Mouse (Mus musculus): ENCODE measurements around the gene Elmo1.

The Elmo1 gene

DNA sequence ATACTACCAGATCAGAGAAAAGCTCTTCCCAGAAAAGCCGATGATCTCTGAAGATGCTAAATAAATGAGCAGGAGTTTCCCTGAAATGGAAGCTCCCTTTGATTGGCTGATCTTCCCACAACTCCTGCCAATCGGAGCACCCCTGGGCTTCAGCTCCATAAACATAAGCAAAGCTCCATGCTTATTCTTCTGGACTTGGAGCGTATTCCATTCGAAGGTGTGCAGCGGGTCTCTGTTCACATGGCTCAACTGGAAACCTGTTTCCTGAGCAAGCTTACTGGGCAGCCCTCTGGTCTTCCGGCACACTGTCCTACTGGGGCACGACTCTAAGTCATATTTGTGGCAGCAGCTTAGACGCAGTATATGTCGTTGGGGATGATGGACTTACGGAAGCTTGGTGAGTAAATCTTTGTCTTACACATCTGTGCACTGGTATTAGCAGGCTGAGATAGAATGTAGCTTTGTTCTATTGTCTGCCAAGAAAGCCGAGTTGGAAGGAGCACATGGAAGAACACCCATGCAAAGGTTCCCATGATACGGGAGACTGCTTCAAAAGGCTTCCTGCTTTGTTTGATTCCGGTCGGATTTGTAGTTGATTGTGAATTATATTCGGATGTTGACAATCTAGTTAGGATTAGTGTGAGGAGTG, 382.6 kb downstream of the Elmo1 start:
- no peak for DNase-seq (ENCODE audit: low spot score)

DNA sequence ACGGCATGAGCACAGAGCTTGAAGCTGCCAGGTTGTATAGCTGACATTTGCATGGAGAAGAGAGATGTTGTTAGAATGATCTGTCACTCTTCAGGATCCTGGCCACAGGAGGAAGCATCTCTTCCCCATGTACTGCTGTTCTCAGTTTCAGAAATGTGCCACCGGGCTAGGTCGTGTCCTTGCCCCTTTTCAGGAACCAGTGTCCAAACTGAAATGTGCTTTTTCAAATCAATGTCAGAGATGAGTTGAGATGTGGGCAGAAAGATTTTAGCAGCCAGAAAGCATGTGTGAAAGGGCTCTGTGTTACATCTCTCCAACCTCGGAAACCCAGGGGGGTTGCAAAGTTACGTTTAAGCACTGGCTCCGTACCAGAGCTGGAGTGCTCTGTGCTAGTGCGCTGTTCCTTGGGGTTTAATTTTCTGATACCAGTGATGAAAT, 383.3 kb downstream of the Elmo1 start:
- DNase-seq (ENCODE audit: low spot score): no peak

DNA sequence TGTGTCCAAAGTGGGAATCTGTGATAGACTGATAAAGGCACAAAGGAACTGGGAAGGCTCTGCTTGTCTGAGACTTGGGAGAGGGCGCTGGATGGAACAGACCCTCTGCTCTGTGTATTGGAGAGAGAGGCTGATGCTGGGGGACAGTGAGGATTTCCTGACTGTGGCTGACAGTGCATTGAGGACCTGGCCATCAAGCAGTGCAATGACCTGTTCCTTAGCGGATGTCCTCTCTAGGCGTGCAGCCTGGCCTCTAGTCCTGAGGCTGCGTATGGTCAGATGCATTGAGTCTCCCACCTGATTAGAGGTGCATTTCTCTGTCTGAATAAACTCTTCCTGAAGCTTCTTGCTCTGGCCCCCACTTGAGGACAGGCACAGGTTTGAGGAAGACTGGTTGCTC, 384.2 kb downstream of the Elmo1 start:
- no peak for DNase-seq (ENCODE audit: low spot score)

DNA sequence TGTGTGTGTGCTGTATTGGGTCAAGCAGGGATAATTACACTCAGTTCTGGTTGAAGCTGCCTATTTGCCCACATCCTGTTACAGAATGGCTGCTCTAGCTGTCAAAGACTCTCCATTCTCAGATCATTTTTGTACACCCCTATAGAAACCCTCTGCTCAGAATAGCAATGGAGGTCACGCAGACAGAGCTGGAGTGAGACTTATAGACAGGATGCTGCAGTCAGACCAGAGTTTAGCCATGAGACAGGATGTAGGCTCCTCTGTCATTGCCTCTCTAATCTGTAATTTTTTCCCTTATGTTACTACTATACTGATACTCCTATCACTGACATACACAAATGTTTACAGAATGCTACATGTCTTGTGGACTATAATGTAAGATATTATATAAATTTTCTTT, 391.4 kb downstream of the Elmo1 start:
- DNase-seq (ENCODE audit: low spot score): no peak

DNA sequence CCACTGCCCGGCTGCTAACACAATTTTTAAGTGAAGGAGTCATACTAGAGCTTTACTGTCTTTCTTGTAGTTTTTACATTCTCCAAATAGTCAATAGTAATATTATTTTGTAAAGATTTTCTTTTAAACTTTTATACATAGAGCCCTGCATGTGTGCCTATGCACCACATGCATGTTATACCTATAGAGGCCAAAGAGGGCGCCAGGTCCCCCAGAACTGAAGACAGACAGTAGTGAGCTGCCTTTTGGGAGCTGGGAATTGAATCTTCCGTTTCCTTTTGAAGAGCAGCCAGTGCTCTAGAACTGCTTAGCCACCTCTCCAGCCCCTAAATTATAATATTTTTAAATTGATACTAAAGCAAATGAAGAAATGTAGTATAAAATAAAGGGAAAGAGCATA, 398.7 kb downstream of the Elmo1 start:
- DNase-seq (ENCODE audit: low spot score): no peak

DNA sequence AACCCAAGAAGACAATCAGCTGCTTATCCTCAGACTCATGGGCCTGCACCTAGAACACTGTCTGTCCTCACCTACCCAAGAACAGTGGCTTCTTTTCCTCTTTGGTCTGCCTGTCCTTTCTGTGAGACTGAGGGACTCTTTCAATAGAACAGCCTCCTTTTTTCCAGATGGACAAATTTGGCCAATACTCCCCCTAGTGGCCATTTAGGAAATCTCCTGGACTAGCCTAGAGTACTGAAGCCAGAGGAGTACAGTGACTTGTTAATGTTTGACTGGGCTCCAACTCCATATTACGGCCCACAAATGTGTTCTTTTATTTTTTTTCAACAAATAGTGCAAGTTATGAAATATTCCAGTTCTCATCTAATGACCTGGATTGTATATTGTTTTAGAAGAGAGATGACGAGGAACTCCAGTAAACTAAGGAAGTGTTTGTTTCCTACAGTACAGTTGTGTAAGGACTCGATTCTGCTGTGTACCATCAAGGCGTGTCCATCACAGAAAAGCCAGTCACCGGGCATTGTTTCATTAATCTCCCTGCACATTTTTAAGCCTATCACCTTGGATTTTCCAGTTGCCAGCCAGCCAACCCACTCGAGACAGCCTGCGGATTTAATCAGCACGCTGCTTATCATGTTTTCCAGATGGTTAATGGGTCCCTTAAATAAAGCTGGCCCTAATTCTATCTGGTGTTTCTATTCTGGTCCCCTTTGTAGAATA, 399.5 kb downstream of the Elmo1 start:
- DNase-seq (ENCODE audit: low spot score): no peak

DNA sequence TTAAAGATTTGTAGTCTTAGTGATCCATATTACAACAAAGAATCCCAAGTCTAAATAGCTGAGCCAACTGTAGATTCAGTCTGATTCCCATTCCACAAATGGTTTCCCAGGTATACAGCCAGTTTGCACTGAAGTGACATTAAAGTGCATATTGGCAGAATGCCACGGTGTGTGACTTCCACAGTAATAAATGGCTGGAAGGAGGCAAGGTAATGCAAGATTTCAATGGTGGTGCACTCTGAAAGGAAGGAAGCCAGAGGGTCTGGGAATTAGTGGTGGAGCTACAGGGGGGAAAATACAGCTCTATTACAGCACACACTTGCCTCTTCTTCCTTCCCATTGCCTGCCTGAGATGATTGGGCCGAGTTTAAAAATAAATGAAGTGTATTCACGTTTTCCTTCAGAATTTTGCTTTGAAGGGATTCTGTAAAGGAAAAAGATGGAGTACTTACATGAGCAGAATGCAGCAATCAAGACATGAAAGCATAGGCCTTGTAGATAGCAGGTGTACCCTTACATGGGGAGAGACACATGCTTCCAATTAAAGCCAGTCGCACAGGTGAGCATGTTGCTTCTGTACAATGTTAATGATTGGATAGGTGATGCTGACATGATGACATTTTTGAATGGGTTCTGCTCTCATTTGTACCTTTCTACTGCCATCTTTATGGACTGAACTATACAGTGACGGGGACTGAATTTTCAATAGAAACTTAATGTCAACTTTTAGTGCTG, 400.6 kb downstream of the Elmo1 start:
- no peak for DNase-seq (ENCODE audit: low spot score)

DNA sequence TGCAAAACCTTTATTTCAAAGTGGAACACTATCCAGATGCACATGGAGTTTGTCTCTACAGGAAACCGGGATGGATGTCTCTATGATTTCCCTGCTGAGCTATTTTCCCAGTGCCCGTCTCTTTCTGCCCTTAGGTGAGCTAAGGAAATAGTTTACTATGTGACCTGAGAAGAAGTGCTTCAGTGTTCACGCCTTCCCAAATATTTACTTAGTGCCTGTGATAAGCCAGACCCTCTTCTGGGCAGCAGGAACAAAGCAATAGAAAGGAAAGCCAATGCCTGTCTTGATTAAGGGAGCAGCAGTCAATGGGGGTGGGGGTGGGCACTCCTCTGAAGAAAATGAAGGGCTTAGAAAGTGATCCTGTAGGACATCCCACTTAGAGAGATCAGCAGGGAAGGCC, 401.3 kb downstream of the Elmo1 start:
- no peak for DNase-seq (ENCODE audit: low spot score)

DNA sequence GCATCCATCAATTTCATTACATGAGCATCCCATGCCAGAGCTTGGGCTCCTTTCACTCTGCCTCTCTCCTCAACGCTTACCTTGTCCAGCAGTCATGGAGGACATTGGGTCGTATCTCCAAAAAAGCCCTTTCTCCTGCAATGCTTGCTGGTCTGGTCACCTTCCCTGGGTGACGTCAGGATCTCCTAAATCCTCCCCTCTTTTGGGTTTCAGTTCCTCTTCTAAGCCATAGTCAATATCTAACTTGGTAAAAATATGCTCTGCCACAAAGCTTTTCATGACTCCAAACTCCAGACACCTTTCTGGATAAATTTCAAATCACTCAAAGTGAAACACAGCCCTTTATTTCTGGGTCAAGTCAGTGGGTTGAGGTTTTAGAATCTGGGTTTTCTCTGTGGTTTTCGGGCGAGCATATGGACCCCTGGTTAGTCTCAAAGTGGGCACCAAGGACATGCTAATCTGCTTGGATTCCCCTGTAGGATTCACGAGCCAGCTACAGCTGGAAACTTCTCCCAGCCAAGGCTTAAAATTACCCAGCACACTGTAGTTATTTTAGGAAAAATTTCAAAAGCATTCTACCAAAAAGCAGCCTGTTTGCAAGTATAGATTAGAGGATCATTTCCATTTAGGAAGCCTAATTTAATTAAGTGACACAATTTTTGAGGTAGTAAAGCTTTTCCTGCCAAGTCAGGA, 403.8 kb downstream of the Elmo1 start:
- no peak for DNase-seq (ENCODE audit: low spot score)

DNA sequence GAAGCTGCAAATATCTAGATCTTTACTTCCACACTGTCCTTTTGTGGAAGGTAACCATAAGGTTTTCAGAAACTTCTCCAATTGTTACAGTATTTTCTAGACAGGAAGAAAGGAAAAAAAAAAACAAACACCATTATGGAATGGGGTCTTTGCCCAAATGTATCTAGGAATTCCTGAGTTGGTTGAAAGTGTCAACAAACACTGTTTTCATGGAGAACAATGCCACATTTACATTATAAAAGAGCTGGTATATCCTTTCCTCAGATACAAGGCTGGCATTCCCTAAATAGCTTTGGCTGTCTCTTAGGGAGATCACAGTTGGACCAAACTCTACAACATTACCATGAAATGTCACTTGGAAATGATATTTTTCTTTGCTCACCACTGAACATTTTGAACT, 411.5 kb downstream of the Elmo1 start:
- DNase-seq (ENCODE audit: low spot score): no peak

DNA sequence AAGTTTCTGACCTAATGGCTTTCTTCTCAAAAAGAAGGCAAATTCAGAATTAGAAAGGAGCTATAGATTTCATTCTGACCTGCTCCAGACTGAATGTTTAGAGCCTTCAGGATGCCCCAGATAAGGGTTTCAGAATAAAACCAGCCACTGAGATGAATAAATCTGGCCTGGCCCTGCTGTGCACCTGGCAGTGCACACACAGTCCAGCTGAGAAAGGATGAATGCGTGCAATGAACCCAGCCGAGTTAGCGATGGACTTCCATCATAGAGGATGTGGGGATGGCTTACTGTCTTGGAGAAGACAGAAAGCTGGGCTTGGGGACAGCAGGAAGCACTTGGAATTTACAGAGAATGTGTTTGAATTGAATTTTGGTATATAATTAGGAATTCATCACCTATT, 413.0 kb downstream of the Elmo1 start:
- no peak for DNase-seq (ENCODE audit: low spot score)

DNA sequence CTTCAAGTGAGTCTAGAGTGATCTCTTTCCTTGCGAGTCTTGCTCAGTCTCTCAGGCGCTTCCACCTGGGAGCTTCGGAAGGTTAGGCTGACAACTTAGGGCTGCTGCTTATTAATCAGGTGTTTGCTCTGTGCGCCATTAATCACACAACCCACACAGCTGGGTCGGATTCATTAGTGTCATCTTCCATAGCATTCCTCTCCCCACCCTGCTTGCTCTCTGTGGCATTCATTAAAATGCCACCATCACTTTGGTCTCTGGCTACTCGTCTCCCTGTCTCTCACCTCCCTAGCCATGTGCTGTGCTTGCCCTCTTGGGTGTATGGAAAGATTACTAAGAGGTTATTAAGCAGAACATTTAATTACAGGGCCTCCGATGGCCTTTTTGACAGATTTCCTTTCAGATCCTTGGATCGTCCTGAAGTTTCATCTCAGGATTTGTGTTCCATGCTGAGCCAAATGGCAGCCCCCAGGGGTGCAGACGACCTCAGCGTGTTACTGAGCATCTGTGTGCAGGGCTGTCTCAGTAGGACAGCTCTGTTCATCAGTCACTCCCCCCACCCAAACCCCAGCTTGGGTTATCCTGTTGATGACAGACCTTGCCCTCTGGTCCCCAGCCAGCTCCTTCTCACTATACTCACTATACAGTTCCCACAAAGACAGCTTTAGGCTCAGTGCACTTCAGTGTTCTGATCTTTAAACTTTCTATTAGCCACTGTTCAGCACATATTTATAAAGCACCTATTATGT, 417.2 kb downstream of the Elmo1 start:
- no peak for DNase-seq (ENCODE audit: low spot score)

DNA sequence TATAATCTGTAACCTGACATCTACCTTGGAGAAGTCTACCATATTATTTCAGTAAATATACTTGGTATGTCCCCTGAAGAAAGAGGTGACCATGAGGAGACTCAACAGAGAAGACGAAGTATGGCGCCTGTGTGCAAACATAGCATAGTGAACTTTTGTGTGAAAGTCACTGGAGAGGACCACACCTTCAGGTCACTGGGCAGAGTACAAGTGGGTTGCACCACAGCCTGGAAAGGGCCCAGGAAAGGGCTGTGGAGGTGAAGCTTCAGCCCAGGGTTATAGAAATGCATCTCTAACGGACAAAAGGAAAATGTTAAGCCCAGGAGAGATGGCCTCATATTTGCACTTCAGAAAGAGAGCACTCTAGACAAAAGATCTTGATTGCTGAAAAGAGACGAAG, 420.6 kb downstream of the Elmo1 start:
- no peak for DNase-seq (ENCODE audit: low spot score)

DNA sequence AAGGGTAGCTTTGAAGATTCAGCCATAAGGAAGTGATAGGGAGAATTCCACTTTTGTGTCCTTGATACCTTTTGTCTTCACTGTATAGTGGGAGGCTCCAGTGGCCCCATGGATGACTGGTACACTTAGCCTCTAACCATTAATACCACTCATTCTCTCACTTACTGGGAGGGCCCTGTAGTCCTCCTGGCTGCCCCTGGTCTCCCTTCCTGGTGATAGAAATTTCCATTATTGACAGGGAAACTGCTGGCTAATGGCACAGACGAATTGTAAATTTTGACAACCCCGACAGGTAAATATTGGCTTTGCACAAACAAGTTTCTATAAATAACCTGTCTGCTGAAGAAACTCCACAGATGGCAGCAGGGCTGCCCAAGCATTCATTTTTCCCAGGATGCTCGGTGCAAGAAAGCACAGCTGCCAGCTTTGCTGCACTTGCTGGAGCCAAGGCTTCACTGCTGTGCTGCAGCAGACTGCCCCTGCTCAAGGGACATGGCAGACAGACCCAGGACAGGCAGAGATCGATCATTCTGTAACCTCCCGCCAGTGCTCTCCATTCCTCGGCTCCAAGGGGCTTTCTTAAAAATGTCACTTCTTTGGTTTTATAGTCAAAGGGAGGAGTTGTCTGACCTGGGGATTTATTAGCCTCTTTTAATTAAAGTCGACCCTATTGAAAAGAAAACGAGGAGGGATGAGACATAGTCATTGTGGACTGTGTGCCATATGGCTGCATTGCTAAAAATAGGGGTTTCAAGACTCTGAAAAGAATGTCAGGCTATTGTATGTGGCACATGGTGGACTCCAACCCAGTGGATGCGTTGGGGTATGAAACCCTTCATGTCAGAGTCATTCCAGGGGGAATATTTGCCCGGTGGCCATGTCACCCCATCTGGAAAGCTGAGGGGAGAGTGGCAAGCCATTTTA, 422.2 kb downstream of the Elmo1 start:
- no peak for DNase-seq (ENCODE audit: low spot score)

DNA sequence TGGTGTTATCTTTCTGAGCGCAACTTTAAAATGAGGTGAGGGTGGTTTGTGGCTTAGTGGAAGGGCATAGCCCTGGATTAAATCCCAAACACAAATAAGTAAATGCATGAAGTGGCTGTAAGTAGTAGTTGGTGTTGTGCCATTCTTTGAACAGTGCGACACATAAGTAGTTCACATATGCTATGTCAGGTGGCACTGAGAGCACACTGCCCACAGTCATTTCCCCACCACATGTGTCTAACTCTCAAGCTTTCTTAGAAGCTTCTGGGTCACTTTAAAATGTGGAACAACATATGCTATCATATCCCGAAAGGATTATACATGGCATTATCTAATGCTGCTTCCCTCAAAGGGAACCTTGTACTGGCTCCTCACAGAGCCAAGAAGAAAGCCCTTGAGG, 424.3 kb downstream of the Elmo1 start:
- no peak for DNase-seq (ENCODE audit: low spot score)

DNA sequence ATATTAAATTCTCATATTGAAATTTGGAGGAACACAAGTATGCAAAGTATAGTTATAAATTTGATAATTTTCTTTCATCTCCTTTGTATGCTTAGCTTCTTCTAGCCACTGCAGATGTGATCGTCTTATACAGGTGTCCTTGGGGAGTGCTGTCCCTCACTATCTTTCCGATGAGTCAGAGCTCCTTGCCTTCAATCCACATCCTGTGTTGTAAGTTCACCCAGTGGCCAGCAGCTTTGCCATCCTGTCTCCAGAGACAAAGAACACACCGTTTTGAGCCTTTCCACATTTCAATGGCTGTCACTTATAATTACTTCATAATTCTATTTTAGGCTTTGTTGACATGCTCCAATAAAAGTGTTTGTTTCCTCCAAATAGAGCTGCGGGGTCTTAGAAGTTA, 425.7 kb downstream of the Elmo1 start:
- DNase-seq (ENCODE audit: low spot score): no peak

DNA sequence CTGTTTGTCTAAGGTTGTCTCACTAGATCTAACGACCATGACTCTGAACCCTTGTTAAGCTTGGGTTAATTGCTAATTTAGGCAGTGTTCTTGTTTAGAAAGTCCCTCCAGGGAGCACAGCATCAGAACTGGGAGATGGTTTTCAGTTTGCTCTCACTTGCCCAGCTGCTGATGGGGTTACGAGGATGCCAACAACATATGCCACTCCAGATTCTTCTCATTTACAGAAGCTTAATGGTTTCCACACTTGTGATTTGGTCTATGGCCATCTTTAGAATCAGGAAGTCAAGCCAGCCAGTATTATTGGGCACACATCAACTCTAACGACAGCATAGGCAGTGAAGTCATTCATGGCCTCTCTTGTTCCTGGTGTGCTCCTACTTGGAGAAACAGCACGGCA, 427.3 kb downstream of the Elmo1 start:
- DNase-seq (ENCODE audit: low spot score): no peak

DNA sequence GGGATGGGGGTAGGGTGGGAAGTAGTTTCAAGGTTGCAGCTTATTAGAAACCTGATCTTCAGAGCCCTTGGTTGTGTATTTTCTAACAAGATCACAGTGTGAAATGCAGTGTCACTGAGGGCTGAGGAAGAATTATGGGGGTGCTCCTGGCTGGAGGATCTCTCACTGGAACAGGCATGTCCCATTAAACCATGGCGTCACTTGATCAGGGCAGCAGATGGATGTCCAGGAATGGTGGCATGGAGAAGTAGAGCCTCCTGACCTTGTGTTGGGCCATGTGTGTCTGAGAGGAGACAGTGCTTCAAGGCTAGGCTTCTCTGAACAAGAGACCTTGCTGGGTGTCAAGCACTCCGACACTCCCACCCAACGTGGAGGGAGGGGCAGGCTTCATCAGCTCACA, 431.1 kb downstream of the Elmo1 start:
- DNase-seq (ENCODE audit: low spot score): no peak

DNA sequence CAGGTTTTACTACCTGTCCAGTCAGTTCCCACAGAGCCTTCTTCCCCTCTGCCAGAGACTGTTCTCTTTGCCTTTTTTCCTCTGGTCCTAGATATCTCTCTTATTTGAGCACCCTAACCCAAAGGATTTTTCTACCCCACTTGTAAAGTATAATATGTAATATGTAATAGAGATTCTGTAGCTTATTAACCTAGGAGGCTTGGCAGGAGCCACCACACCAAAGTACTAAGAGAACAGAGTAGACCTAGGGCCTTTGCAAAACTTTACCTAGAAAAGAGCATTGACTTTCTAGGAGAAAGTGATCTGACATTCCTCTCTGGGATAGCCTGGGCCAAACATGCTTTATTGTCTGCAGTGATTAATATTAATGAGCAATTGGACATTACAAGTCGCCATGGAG, 433.3 kb downstream of the Elmo1 start:
- no peak for DNase-seq (ENCODE audit: low spot score)

DNA sequence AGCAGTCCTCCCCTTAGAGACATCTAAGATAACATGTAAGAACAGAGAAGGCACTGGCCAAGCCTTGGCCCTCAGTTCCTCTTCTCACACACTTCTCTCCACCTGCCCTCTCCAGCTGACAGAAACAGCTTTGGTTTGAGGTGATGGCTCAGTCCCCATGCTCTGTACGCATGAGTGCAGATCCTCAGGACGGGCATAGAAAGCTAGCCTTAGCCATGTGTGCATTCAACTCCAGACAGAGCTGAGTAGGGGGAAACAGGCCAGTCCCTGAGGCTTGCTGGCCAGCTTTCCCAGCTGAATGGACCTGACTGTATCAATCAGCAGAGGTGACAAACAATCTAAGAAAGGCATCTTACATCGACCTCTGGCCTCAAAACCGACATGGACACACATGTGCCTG, 435.4 kb downstream of the Elmo1 start:
- DNase-seq (ENCODE audit: low spot score): no peak

DNA sequence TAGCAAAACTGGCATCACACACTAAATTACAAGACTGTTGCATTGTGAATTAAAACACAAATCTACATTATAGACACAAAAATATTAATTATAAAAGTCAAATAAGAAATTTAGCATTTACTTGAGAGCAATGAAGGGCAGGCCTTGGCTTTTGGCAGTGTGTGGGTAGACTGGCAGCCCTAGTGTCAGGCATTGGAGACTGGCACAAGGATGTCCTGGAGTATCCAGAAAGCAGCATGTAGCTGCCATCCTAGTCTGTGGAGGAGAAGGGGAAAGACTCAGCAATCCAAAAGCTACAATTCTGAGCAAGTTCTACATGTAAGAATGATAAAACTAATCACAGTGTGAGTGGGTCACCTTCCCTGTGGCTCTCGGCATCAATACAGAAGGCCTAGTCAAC, 446.7 kb downstream of the Elmo1 start:
- no peak for DNase-seq (ENCODE audit: low spot score)

All from urinary bladder, postnatal 14 days (tissue).